Mouse (Mus musculus): ENCODE measurements at regions not wholly inside any gene's neighbourhood (a gene's known extent, or its start where the extent isn't known, plus 50 kb on each side); places are given as distances from the start of the nearest gene placed in this dataset.
"Not testable (repeated sequence)": the region's sequence is repeated elsewhere in the genome, so short reads cannot be mapped to it uniquely, and the experiment has no call there.

DNA sequence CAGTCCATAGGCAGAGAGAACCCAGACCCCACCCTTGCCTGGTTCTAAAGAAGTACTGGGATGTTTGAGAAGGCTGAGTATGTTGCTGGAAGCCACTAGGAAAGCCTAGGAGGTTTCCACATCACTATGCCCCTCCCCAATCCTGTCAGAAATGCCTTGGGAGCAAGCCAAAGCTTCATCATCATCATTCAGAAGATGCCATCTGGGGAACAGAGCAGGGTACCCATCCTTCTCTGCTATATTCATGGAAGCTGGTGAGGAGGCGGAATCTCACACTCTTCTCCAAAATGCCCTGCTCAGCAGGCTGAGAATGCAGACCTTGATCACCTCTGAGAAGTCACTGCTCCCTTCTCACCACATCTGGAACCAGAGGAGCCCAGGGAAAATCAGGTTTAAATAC is 200.7 kb downstream of the Plxna1 start:
- Histone ChIP-seq H3K4me1 (ENCODE audit: control insufficient read depth, insufficient read depth, low read length) (peaks cover 4% of the 10 kb centered on the region; the same call in 1 of the 2 replicates), H3K4me3 (ENCODE audit: insufficient read depth, low read length) (no peak overlapping the region), H3K27ac (ENCODE audit: insufficient read depth, low read length) (no peak overlapping the region)
- TF ChIP-seq CTCF (IDR thresholded peaks at IDR 0.05; ENCODE audit: extremely low read depth, insufficient read depth, low read length) (no peak), POLR2A (IDR thresholded peaks at IDR 0.05; ENCODE audit: extremely low read depth, insufficient read depth, low read length) (no peak)

DNA sequence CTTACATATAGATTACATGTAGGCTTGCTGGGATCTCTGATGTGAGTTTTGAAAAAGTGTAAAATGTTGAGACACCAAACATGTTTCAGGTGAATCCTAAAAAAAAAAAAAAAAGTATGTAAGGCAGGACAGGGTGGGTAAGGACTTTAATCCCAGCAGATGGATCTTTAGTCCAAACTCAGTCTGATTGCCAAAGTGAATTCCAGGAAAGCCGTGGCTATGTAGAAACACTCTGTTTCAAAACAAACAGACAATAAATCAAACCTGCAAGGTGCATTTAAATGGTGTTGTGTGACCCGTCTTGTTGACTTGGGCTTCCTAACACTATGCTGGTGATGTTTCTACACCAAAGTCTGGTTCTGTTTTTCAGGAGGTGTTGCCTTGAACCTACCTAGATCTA is 192.9 kb downstream of the Plxna1 start:
- no peak for TF ChIP-seq CTCF (IDR thresholded peaks at IDR 0.05; ENCODE audit: extremely low read depth, insufficient read depth, low read length)
- TF ChIP-seq POLR2A (IDR thresholded peaks at IDR 0.05; ENCODE audit: extremely low read depth, insufficient read depth, low read length), result no peak
- H3K27ac ChIP-seq (ENCODE audit: insufficient read depth, low read length), result no peak overlapping the region
- H3K4me1 ChIP-seq (ENCODE audit: control insufficient read depth, insufficient read depth, low read length), result no peaks in the 10 kb centered on the region
- no peak overlapping the region for H3K4me3 ChIP-seq (ENCODE audit: insufficient read depth, low read length)

DNA sequence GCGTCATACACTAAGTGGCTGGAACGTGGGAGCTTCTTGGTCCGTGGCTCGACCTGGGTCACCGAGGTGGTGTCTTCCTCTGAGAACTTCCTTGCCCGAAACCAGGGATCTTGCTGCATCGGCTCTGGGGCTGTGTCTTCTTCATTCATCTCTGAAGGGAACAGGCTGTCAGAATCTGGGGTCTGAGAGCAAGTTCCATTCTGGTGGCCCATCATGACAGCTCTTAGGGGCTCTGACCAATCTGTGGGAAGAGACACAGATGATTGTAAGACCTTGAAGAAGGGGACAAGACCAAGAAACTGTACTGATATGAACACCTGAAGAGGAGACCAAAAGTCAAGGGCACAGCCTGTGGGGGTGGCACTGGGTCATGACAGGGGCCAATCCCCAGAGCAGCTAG is 177.5 kb downstream of the Plxna1 start:
- H3K4me1 ChIP-seq (ENCODE audit: control insufficient read depth, insufficient read depth, low read length); H3K27ac ChIP-seq (ENCODE audit: insufficient read depth, low read length); H3K4me3 ChIP-seq (ENCODE audit: insufficient read depth, low read length): not testable (repeated sequence)

GRCm38 (mm10) chr6:89200514-89201284 is 161.7 kb downstream of the Plxna1 start:
- not testable (repeated sequence) for H3K4me1 ChIP-seq (ENCODE audit: control insufficient read depth, insufficient read depth, low read length); H3K27ac ChIP-seq (ENCODE audit: insufficient read depth, low read length); H3K4me3 ChIP-seq (ENCODE audit: insufficient read depth, low read length)

- Histone ChIP-seq H3K27ac (ENCODE audit: insufficient read depth, low read length) (no peak overlapping the region), H3K4me3 (ENCODE audit: insufficient read depth, low read length) (no peak overlapping the region), H3K4me1 (ENCODE audit: control insufficient read depth, insufficient read depth, low read length) (no peaks in the 10 kb centered on the region)
- no peak for TF ChIP-seq POLR2A (IDR thresholded peaks at IDR 0.05; ENCODE audit: extremely low read depth, insufficient read depth, low read length)
Measured at GRCm38 (mm10) chr6:89215021-89215420, 147.4 kb downstream of the Plxna1 start.

DNA sequence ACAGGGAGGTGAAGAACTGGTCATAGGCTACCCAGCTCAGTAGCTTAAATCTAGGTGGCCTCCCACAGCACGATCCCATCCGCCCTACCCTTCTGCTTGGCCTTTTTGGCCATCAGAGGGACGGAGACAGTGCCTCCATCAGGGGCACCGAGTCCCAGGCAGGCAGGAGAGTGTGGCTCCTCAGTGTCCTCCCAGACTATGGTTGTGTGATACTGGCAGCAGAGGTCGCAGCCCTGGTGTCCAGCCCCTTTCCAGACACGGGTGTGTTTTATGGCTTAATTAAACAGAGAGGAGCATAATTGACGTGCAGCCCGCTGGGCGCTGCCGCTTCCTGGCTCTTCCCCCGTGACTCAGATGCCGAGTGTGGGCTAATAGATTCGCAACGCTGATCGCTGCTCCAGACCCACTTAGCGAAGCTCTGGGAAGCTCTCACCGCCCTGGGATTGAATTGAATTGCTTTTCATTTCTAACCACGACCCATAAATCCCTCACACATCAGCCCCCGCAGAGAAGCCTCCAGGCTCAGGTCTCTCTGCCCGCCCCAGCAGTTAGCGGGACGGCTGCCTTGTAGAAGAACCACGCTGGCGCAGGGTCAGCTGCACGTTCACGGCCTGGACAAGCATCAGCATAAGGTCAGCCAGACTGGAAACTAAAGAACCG is 126.9 kb downstream of the Plxna1 start:
- H3K4me1 ChIP-seq (ENCODE audit: control insufficient read depth, insufficient read depth, low read length), result peaks cover 19% of the 10 kb centered on the region
- H3K4me3 ChIP-seq (ENCODE audit: insufficient read depth, low read length), result no peak overlapping the region
- H3K27ac ChIP-seq (ENCODE audit: insufficient read depth, low read length), result no peak overlapping the region
- TF ChIP-seq CTCF (IDR thresholded peaks at IDR 0.05; ENCODE audit: extremely low read depth, insufficient read depth, low read length) (no peak), POLR2A (IDR thresholded peaks at IDR 0.05; ENCODE audit: extremely low read depth, insufficient read depth, low read length) (no peak)

GRCm38 (mm10) chr6:89236226-89236625 is 126.2 kb downstream of the Plxna1 start:
- Histone ChIP-seq H3K4me3 (ENCODE audit: insufficient read depth, low read length) (no peak overlapping the region), H3K27ac (ENCODE audit: insufficient read depth, low read length) (no peak overlapping the region), H3K4me1 (ENCODE audit: control insufficient read depth, insufficient read depth, low read length) (peaks cover 19% of the 10 kb centered on the region)
- TF ChIP-seq CTCF (IDR thresholded peaks at IDR 0.05; ENCODE audit: extremely low read depth, insufficient read depth, low read length) (no peak), POLR2A (IDR thresholded peaks at IDR 0.05; ENCODE audit: extremely low read depth, insufficient read depth, low read length) (no peak)

DNA sequence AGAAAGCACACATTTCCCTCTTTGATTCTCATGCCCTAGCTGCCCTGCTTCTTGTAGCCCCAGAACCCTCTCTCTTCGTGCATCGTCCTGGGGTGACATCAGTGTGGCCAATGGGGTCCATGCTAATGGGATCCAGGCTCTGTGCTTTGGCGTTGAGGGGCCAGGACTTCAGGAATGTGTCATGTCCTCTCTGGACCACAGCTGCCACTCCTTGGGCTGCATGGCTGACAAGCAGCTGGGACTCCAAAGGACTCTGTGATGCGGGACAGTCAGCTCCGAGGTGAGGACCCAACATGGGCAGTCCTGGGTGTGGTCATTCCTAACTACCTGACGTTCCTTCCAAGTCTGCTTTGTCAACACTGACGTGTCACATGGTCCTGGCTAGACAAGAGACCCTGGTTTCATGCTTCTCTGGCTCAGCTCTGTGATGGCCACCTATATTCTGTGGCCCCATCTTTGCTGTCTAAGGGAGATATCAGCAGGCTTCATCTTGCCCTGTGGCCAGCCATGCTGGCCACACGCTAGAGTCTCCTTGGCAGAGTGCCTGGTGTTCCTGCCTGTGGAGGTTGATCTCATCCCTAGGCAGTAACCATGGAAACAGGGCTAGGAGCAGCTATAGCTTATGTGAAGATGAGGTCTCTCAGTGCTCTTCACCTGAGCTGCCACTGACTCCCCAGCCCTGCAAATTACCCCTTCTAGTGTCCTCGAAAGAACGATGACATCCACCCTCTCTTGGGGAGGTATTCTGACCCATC is 125.4 kb downstream of the Plxna1 start:
- H3K4me1 ChIP-seq (ENCODE audit: control insufficient read depth, insufficient read depth, low read length), result peaks cover 19% of the 10 kb centered on the region
- H3K4me3 ChIP-seq (ENCODE audit: insufficient read depth, low read length), result no peak overlapping the region
- no peak overlapping the region for H3K27ac ChIP-seq (ENCODE audit: insufficient read depth, low read length)
- no peak for TF ChIP-seq CTCF (IDR thresholded peaks at IDR 0.05; ENCODE audit: extremely low read depth, insufficient read depth, low read length)
- no peak for TF ChIP-seq POLR2A (IDR thresholded peaks at IDR 0.05; ENCODE audit: extremely low read depth, insufficient read depth, low read length)

DNA sequence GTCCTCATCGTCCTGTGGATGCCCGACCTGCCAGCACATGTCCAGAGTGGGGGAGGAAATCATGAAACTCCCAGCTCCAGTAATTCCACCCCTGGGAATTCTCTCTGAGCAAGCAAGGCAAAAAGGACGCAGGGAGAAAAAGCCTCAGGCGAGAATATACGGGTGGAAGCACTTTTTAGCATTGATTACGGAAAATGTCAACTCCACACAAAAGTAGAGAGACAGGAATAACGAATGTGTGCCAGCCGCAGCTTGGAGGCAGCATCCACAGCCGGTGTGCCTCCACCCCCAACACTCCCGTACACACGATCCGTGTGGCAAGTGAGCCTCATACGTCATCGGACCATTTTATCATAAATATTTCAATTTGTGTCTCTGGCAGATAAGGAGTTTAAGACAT is 123.5 kb downstream of the Plxna1 start:
- Histone ChIP-seq H3K27ac (ENCODE audit: insufficient read depth, low read length) (no peak overlapping the region), H3K4me3 (ENCODE audit: insufficient read depth, low read length) (no peak overlapping the region), H3K4me1 (ENCODE audit: control insufficient read depth, insufficient read depth, low read length) (peaks cover 19% of the 10 kb centered on the region)

DNA sequence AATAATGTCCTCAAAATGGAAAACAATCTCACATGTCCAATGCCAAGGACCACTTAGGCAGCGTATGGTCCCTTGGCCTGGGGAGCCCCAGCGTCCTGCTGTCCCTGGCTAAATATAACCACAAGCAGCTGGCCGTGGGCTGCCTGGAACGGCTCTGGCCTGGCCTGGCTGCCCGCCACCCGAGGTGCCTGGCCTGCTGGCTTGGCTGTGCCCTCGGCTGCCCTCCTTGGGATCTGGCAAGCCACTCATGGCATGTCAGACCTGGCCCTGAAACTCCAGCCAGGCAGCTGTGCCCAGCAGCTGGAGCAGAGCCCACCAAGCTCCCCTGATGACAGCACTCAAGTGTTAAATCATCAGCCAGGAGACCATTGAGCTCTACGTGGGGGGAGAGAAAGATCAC is 122.9 kb downstream of the Plxna1 start:
- no peak overlapping the region for H3K27ac ChIP-seq (ENCODE audit: insufficient read depth, low read length)
- no peak overlapping the region for H3K4me3 ChIP-seq (ENCODE audit: insufficient read depth, low read length)
- peaks cover 19% of the 10 kb centered on the region for H3K4me1 ChIP-seq (ENCODE audit: control insufficient read depth, insufficient read depth, low read length)
- TF ChIP-seq CTCF (IDR thresholded peaks at IDR 0.05; ENCODE audit: extremely low read depth, insufficient read depth, low read length) (no peak), POLR2A (IDR thresholded peaks at IDR 0.05; ENCODE audit: extremely low read depth, insufficient read depth, low read length) (no peak)

More for the DNA sequence above, 123.5 kb downstream of the Plxna1 start:
- TF ChIP-seq POLR2A (IDR thresholded peaks at IDR 0.05; ENCODE audit: extremely low read depth, insufficient read depth, low read length) (no peak), CTCF (IDR thresholded peaks at IDR 0.05; ENCODE audit: extremely low read depth, insufficient read depth, low read length) (no peak)

All from cortical plate, adult 2 months (tissue).